Mouse (Mus musculus): ENCODE measurements around the gene Anxa5. TPM values are rescaled to one million over a fixed set of nuclear protein-coding genes. Genes with fewer than 3 reads are reported as not detected.

The Anxa5 gene
- polyA plus RNA-seq, 1 experiment from 2014 or later = 62.7 TPM

- no peak overlapping the region for H3K9ac ChIP-seq (ENCODE audit: low read length)
- H3K4me3 ChIP-seq (ENCODE audit: low read depth, low read length) = no peak overlapping the region
- H3K36me3 ChIP-seq (ENCODE audit: control insufficient read depth, insufficient read depth, low read length) = no peaks in the 10 kb centered on the region
- no peak overlapping the region for H3K27ac ChIP-seq (ENCODE audit: low read depth, low read length)
- H3K4me2 ChIP-seq (ENCODE audit: low read length) = no peak overlapping the region
- H3K9me3 ChIP-seq (replicated peaks; ENCODE audit: control insufficient read depth, low read length) = no peaks in the 10 kb centered on the region
- DNase-seq (ENCODE audit: low spot score) = no peak
- no peaks in the 10 kb centered on the region for H3K27me3 ChIP-seq (replicated peaks; ENCODE audit: control insufficient read depth, insufficient read depth, low read length)
- no peaks in the 10 kb centered on the region; the same call in 1 of the 2 replicates for H3K4me1 ChIP-seq (ENCODE audit: control insufficient read depth, insufficient read depth, low read length)
- WGBS = 85% methylated on average over 9 of the region's 9 CpGs
- no peak for ATAC-seq
These were observed 17.2 kb upstream of the Anxa5 start for GRCm38 (mm10) chr3:36492716-36493391.

- 86% methylated on average over 5 of the region's 5 CpGs for WGBS
- H3K9ac ChIP-seq (ENCODE audit: low read length) = no peak overlapping the region
- DNase-seq (ENCODE audit: low spot score) (no peak), ATAC-seq (no peak)
- H3K4me1 ChIP-seq (ENCODE audit: control insufficient read depth, insufficient read depth, low read length) = no peaks in the 10 kb centered on the region; the same call in 1 of the 2 replicates
- no peaks in the 10 kb centered on the region for H3K9me3 ChIP-seq (replicated peaks; ENCODE audit: control insufficient read depth, low read length)
- H3K27ac ChIP-seq (ENCODE audit: low read depth, low read length) = no peak overlapping the region
- H3K27me3 ChIP-seq (replicated peaks; ENCODE audit: control insufficient read depth, insufficient read depth, low read length) = no peaks in the 10 kb centered on the region
- H3K36me3 ChIP-seq (ENCODE audit: control insufficient read depth, insufficient read depth, low read length) = no peaks in the 10 kb centered on the region
- H3K4me2 ChIP-seq (ENCODE audit: low read length) = no peak overlapping the region
- H3K4me3 ChIP-seq (ENCODE audit: low read depth, low read length) = no peak overlapping the region
These were observed 15.8 kb upstream of the Anxa5 start for GRCm38 (mm10) chr3:36491535-36491934.

- no peaks in the 10 kb centered on the region for H3K4me1 ChIP-seq (ENCODE audit: control insufficient read depth, insufficient read depth, low read length)
- DNase-seq (ENCODE audit: low spot score) = no peak
- 100% methylated on average over 1 of the region's 1 CpGs for WGBS
These were observed 13.9 kb upstream of the Anxa5 start for GRCm38 (mm10) chr3:36489590-36489910.

GRCm38 (mm10) chr3:36488899-36489589 is 13.3 kb upstream of the Anxa5 start:
- 84% methylated on average over 6 of the region's 6 CpGs for WGBS

More at GRCm38 (mm10) chr3:36489590-36489910, 13.9 kb upstream of the Anxa5 start:
- no peak for ATAC-seq
- no peak overlapping the region for H3K9ac ChIP-seq (ENCODE audit: low read length)
- H3K4me2 ChIP-seq (ENCODE audit: low read length) = no peak overlapping the region
- no peaks in the 10 kb centered on the region for H3K36me3 ChIP-seq (ENCODE audit: control insufficient read depth, insufficient read depth, low read length)
- H3K9me3 ChIP-seq (replicated peaks; ENCODE audit: control insufficient read depth, low read length) = no peaks in the 10 kb centered on the region
- H3K27ac ChIP-seq (ENCODE audit: low read depth, low read length) = no peak overlapping the region
- no peak overlapping the region for H3K4me3 ChIP-seq (ENCODE audit: low read depth, low read length)
- no peaks in the 10 kb centered on the region for H3K27me3 ChIP-seq (replicated peaks; ENCODE audit: control insufficient read depth, insufficient read depth, low read length)

GRCm38 (mm10) chr3:36488367-36488766 is 12.7 kb upstream of the Anxa5 start:
- WGBS = 65% methylated on average over 1 of the region's 1 CpGs
- H3K36me3 ChIP-seq (ENCODE audit: control insufficient read depth, insufficient read depth, low read length) = no peaks in the 10 kb centered on the region
- ATAC-seq = no peak
- DNase-seq (ENCODE audit: low spot score) = no peak
- no peak overlapping the region for H3K9ac ChIP-seq (ENCODE audit: low read length)
- H3K27me3 ChIP-seq (replicated peaks; ENCODE audit: control insufficient read depth, insufficient read depth, low read length) = no peaks in the 10 kb centered on the region
- H3K9me3 ChIP-seq (replicated peaks; ENCODE audit: control insufficient read depth, low read length) = no peaks in the 10 kb centered on the region
- H3K27ac ChIP-seq (ENCODE audit: low read depth, low read length) = no peak overlapping the region
- no peak overlapping the region for H3K4me3 ChIP-seq (ENCODE audit: low read depth, low read length)
- no peaks in the 10 kb centered on the region for H3K4me1 ChIP-seq (ENCODE audit: control insufficient read depth, insufficient read depth, low read length)
- H3K4me2 ChIP-seq (ENCODE audit: low read length) = no peak overlapping the region

More at GRCm38 (mm10) chr3:36488899-36489589, 13.3 kb upstream of the Anxa5 start:
- Histone ChIP-seq H3K9ac (ENCODE audit: low read length) (no peak overlapping the region), H3K4me1 (ENCODE audit: control insufficient read depth, insufficient read depth, low read length) (no peaks in the 10 kb centered on the region), H3K4me3 (ENCODE audit: low read depth, low read length) (no peak overlapping the region), H3K36me3 (ENCODE audit: control insufficient read depth, insufficient read depth, low read length) (no peaks in the 10 kb centered on the region), H3K27me3 (replicated peaks; ENCODE audit: control insufficient read depth, insufficient read depth, low read length) (no peaks in the 10 kb centered on the region), H3K4me2 (ENCODE audit: low read length) (no peak overlapping the region), H3K9me3 (replicated peaks; ENCODE audit: control insufficient read depth, low read length) (no peaks in the 10 kb centered on the region), H3K27ac (ENCODE audit: low read depth, low read length) (no peak overlapping the region)
- no peak for ATAC-seq
- no peak for DNase-seq (ENCODE audit: low spot score)

GRCm38 (mm10) chr3:36486881-36487280 is 11.2 kb upstream of the Anxa5 start:
- Histone ChIP-seq H3K4me3 (ENCODE audit: low read depth, low read length) (no peak overlapping the region), H3K9me3 (replicated peaks; ENCODE audit: control insufficient read depth, low read length) (no peaks in the 10 kb centered on the region), H3K27me3 (replicated peaks; ENCODE audit: control insufficient read depth, insufficient read depth, low read length) (no peaks in the 10 kb centered on the region), H3K36me3 (ENCODE audit: control insufficient read depth, insufficient read depth, low read length) (no peaks in the 10 kb centered on the region), H3K4me1 (ENCODE audit: control insufficient read depth, insufficient read depth, low read length) (no peaks in the 10 kb centered on the region; the same call in 1 of the 2 replicates), H3K9ac (ENCODE audit: low read length) (no peak overlapping the region), H3K4me2 (ENCODE audit: low read length) (no peak overlapping the region), H3K27ac (ENCODE audit: low read depth, low read length) (no peak overlapping the region)
- WGBS = 94% methylated on average over 6 of the region's 6 CpGs
- DNase-seq (ENCODE audit: low spot score) = no peak
- ATAC-seq = no peak

- 67% methylated on average over 6 of the region's 6 CpGs for WGBS
- H3K27ac ChIP-seq (ENCODE audit: low read depth, low read length) = no peak overlapping the region
- H3K9me3 ChIP-seq (replicated peaks; ENCODE audit: control insufficient read depth, low read length) = no peaks in the 10 kb centered on the region
- no peak overlapping the region for H3K4me3 ChIP-seq (ENCODE audit: low read depth, low read length)
- H3K36me3 ChIP-seq (ENCODE audit: control insufficient read depth, insufficient read depth, low read length) = no peaks in the 10 kb centered on the region
- H3K4me1 ChIP-seq (ENCODE audit: control insufficient read depth, insufficient read depth, low read length) = no peaks in the 10 kb centered on the region; the same call in 1 of the 2 replicates
- no peaks in the 10 kb centered on the region for H3K27me3 ChIP-seq (replicated peaks; ENCODE audit: control insufficient read depth, insufficient read depth, low read length)
- no peak overlapping the region for H3K4me2 ChIP-seq (ENCODE audit: low read length)
- no peak for ATAC-seq
- DNase-seq (ENCODE audit: low spot score) = no peak
- no peak overlapping the region for H3K9ac ChIP-seq (ENCODE audit: low read length)
These were observed 10.5 kb upstream of the Anxa5 start for GRCm38 (mm10) chr3:36486176-36486575.

GRCm38 (mm10) chr3:36484292-36484691 is 8.6 kb upstream of the Anxa5 start:
- H3K27ac ChIP-seq (ENCODE audit: low read depth, low read length) = no peak overlapping the region
- H3K4me3 ChIP-seq (ENCODE audit: low read depth, low read length) = no peak overlapping the region
- H3K27me3 ChIP-seq (replicated peaks; ENCODE audit: control insufficient read depth, insufficient read depth, low read length) = no peaks in the 10 kb centered on the region
- WGBS = 92% methylated on average over 4 of the region's 4 CpGs
- H3K4me1 ChIP-seq (ENCODE audit: control insufficient read depth, insufficient read depth, low read length) = peaks cover 3% of the 10 kb centered on the region; the same call in 1 of the 2 replicates
- H3K9me3 ChIP-seq (replicated peaks; ENCODE audit: control insufficient read depth, low read length) = no peaks in the 10 kb centered on the region
- ATAC-seq = no peak
- no peak overlapping the region for H3K4me2 ChIP-seq (ENCODE audit: low read length)
- H3K9ac ChIP-seq (ENCODE audit: low read length) = no peak overlapping the region
- H3K36me3 ChIP-seq (ENCODE audit: control insufficient read depth, insufficient read depth, low read length) = no peaks in the 10 kb centered on the region
- DNase-seq (ENCODE audit: low spot score) = no peak

GRCm38 (mm10) chr3:36482940-36483339 is 7.2 kb upstream of the Anxa5 start:
- H3K4me2 ChIP-seq (ENCODE audit: low read length) = no peak overlapping the region
- no peaks in the 10 kb centered on the region for H3K27me3 ChIP-seq (replicated peaks; ENCODE audit: control insufficient read depth, insufficient read depth, low read length)
- DNase-seq (ENCODE audit: low spot score) (no peak), ATAC-seq (no peak)
- no peaks in the 10 kb centered on the region for H3K9me3 ChIP-seq (replicated peaks; ENCODE audit: control insufficient read depth, low read length)
- H3K36me3 ChIP-seq (ENCODE audit: control insufficient read depth, insufficient read depth, low read length) = no peaks in the 10 kb centered on the region
- no peak overlapping the region for H3K4me3 ChIP-seq (ENCODE audit: low read depth, low read length)
- H3K27ac ChIP-seq (ENCODE audit: low read depth, low read length) = no peak overlapping the region
- no peak overlapping the region for H3K9ac ChIP-seq (ENCODE audit: low read length)
- peaks cover 3% of the 10 kb centered on the region; the same call in 1 of the 2 replicates for H3K4me1 ChIP-seq (ENCODE audit: control insufficient read depth, insufficient read depth, low read length)
- 20% methylated on average over 9 of the region's 9 CpGs for WGBS
